Mouse (Mus musculus): Measurements from ENCODE around the gene Tns2.

GRCm38 (mm10) chr15:102065661-102066325, 34.4 kb upstream of the Tns2 start:
- peak; percentile 92 for TF ChIP-seq CTCF (IDR thresholded peaks at IDR 0.05; ENCODE audit: control insufficient read depth, insufficient read depth, low read length)
- no peak for TF ChIP-seq POLR2A (IDR thresholded peaks at IDR 0.05; ENCODE audit: borderline replicate concordance, control insufficient read depth, low read depth, low read length)

All from bone marrow, adult 2 months (tissue).